Mouse (Mus musculus) forebrain, embryonic 11.5 days (tissue): ENCODE data around the gene Gm11562. TPM values are rescaled to one million over a fixed set of nuclear protein-coding genes. Genes with fewer than 3 reads are reported as not detected.
"Not testable (repeated sequence)": the region's sequence is repeated elsewhere in the genome, so short reads cannot be mapped to it uniquely, and the experiment has no call there.

Source experiments
- ATAC-seq: fragments of 200-750 bp; cut with Nextera tagmentation; replicated peaks from 2 replicates; pipeline ENCODE4 v1.8.0; 2017; ENCODE audit warnings: moderate TSS enrichment; ENCODE audit not compliant: low FRiP score
- DNase-seq: peaks from one replicate; pipeline ENCODE4 v3.0.0-alpha.2; 2017; ENCODE audit warnings: low spot score
- H3K27ac ChIP-seq: fragments of 300-500 bp; sonication (generic); 2 replicates; pipeline ENCODE4 v1.5.1; 2014; ENCODE audit warnings: low read depth, low read length
- H3K27me3 ChIP-seq: fragments of 300-500 bp; sonication (generic); 2 replicates; pipeline ENCODE4 v1.6.1; 2014; ENCODE audit warnings: mild to moderate bottlenecking, low read length, mixed read lengths; ENCODE audit not compliant: control insufficient read depth, insufficient read depth
- H3K36me3 ChIP-seq: fragments of 300-500 bp; sonication (generic); 2 replicates; pipeline ENCODE4 v1.6.1; 2014; ENCODE audit warnings: mild to moderate bottlenecking, low read length, moderate library complexity, mixed read lengths; ENCODE audit not compliant: control insufficient read depth, insufficient read depth
- H3K4me1 ChIP-seq: fragments of 300-500 bp; sonication (generic); replicated peaks from 2 replicates; pipeline ENCODE4 v1.6.1; 2014; ENCODE audit warnings: low read length, mixed read lengths; ENCODE audit not compliant: control insufficient read depth, insufficient read depth
- H3K4me2 ChIP-seq: fragments of 300-500 bp; sonication (generic); 2 replicates; pipeline ENCODE4 v1.6.1; 2014; ENCODE audit warnings: low read depth, mild to moderate bottlenecking, low read length, moderate library complexity, mixed read lengths; ENCODE audit not compliant: severe bottlenecking
- H3K4me3 ChIP-seq: fragments of 300-500 bp; sonication (generic); 2 replicates; pipeline ENCODE4 v1.5.1; 2014; ENCODE audit warnings: low read depth, low read length
- H3K9ac ChIP-seq: fragments of 300-500 bp; sonication (generic); 2 replicates; pipeline ENCODE4 v1.6.1; 2014; ENCODE audit warnings: low read length
- H3K9me3 ChIP-seq: fragments of 300-500 bp; sonication (generic); 2 replicates; pipeline ENCODE4 v1.6.1; 2016; ENCODE audit warnings: low read length, mixed read lengths; ENCODE audit not compliant: control insufficient read depth
- WGBS: fragments of 180-500 bp; shearing (Covaris S2); extraction: QIAGEN DNeasy Blood & Tissue Kit; methylation state at CpG from one replicate; pipeline ENCODE4 v1.1.7; 2014; 5-methylcytosine and 5-hydroxymethylcytosine counted together
- polyA plus RNA-seq: library from polyadenylated mRNA; unstranded; fragments of >200 nt; fragmentation: Nextera tagmentation; extraction: Ambion mirVana; gene quantifications from 2 replicates; pipeline ENCODE4 v1.2.1, GENCODE M21; 2014

Gene Gm11562
- polyA plus RNA-seq = not detected in 2 replicates

DNA sequence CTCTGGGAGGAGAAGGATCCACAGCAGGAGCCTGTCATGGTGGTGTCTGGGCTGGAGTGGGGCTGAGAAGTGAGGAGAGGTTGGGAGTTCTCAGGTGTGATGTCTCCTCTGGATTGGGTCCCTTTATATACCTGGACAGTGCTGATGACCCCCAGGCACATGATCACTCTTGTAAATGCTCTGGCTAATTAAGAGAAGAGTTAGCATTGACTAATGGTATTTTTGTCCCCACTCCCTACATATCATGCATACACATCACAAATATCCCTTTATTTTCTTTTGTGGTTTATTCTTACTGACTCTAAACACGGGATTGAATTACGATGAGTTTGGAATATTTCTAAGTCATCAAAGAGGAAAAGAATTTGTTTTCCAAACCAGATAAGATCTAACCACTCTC, at the start of gene Gm11562:
TSS of gene Gm11562 (minus strand) at position 101 of the 400 bp plus-strand sequence.
- Histone ChIP-seq H3K36me3 (no peaks in the 10 kb centered on the region), H3K4me1 (no peaks in the 10 kb centered on the region), H3K9me3 (no peaks in the 10 kb centered on the region), H3K4me3 (no peak within 1 kb of the TSS), H3K4me2 (no peak within 1 kb of the TSS), H3K27me3 (no peaks in the 10 kb centered on the region), H3K27ac (no peak within 1 kb of the TSS), H3K9ac (no peak within 1 kb of the TSS)
- DNase-seq (no peak), ATAC-seq (no peak)
- WGBS = 89% methylated on average over 2 of the region's 2 CpGs

DNA sequence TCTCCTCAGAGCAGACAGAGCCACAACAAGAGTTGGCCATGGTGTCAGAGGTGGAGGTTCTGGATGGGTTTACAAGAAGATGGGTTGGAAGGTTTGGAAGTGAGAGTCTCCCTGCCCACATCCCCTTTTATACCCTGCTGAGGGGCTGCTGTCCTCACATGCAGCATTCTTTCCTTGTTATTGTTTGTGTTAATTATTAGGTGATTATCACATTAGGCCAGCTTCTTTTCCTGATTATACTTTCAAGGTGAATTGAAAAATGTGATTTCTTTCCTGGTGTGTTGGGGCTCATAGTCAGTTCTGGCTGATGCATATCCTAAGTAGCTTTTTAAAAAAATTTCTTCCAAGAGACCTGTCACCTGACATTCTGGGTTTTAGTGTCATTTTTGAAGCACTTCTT, 45.6 kb upstream of the Gm11562 start, which contains the start of gene Krtap4-6:
TSS of gene Krtap4-6 (minus strand) at position 101 of the 400 bp plus-strand sequence.
- no peak for ATAC-seq
- Histone ChIP-seq H3K9ac (no peak within 1 kb of the TSS), H3K9me3 (no peaks in the 10 kb centered on the region), H3K27ac (no peak within 1 kb of the TSS), H3K4me3 (no peak within 1 kb of the TSS), H3K36me3 (no peaks in the 10 kb centered on the region), H3K27me3 (no peaks in the 10 kb centered on the region), H3K4me2 (no peak within 1 kb of the TSS), H3K4me1 (no peaks in the 10 kb centered on the region)
- DNase-seq = no peak

DNA sequence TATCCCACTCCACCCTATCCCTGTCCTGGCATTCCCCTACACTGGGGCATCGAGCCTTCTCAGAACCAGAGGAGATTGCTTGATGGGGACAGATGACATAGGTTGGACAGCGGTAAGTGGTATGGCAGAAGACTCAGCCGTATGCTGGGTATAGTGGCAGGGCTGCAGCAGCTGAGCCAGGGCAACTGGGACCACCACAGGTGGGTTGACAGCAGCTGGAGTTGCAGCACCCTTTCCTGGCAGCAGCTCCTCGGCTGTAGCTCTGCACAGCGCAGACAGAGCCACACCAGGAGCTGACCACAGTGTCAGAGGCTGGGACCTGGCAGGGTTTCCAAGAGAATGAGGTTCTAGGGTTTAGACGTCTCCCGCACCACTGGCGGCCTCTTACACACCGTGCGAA, 42.6 kb upstream of the Gm11562 start:
- H3K4me2 ChIP-seq = no peak overlapping the region
- no peak overlapping the region for H3K9ac ChIP-seq
- H3K27me3 ChIP-seq = no peaks in the 10 kb centered on the region
- 89% methylated on average over 10 of the region's 10 CpGs for WGBS
- no peaks in the 10 kb centered on the region for H3K9me3 ChIP-seq
- H3K4me3 ChIP-seq = no peak overlapping the region
- no peaks in the 10 kb centered on the region for H3K4me1 ChIP-seq
- H3K27ac ChIP-seq = no peak overlapping the region
- ATAC-seq = no peak
- no peak for DNase-seq
- H3K36me3 ChIP-seq = no peaks in the 10 kb centered on the region

DNA sequence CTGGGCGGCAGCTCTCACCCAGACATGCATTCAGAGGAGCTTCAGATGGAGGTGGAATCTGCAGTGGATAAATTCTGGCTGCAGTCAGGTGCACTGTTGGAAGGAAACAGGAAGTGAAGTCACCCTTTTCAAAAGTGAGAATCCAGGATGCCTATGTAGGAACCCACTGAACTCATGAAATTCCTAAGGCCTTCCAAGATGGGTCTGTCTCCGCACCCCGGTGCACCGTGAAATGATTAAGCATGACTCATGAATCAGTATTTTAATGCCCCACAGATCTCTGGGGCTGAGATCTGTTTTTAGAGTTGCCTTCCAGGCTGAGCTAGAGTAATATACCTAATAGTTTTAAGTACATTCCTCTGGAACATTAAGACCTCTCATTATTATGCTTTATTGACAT, 39.0 kb upstream of the Gm11562 start:
- H3K4me1 ChIP-seq = no peaks in the 10 kb centered on the region
- 95% methylated on average over 4 of the region's 4 CpGs for WGBS
- no peak overlapping the region for H3K4me2 ChIP-seq
- no peaks in the 10 kb centered on the region for H3K9me3 ChIP-seq
- no peaks in the 10 kb centered on the region for H3K27me3 ChIP-seq
- no peaks in the 10 kb centered on the region for H3K36me3 ChIP-seq
- DNase-seq (no peak), ATAC-seq (no peak)
- H3K9ac ChIP-seq = no peak overlapping the region
- H3K27ac ChIP-seq = no peak overlapping the region
- H3K4me3 ChIP-seq = no peak overlapping the region

DNA sequence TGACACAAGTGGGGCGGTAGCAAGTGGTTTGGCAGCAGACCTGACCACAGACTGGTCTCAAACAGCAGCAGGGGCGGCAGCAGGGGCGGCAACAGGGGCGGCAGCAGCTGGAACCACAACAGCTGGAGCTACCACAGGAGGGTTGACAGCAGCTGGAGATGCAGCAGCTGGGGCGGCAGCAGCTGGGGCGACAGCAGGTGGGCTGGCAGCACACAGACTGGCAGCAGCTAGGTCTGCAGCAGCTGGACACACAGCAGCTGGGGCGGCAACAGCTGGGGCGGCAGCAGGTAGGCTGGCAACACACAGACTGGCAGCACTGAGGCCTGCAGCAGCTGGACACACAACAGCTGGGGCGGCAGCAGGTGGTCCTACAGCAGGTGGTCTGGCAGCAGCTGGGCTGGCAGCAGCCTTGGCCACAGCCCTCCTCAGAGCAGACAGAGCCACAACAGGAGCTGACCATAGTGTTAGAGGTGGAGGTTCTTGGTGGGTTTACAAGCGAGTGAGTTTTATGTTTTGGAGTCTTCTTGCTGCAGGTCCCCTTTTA, 38.3 kb upstream of the Gm11562 start, which contains the start of gene Gm11563:
TSS of gene Gm11563 (minus strand) at position 494 of the 544 bp plus-strand sequence.
- H3K27ac ChIP-seq = not testable (repeated sequence)
- WGBS = 78% methylated on average over 10 of the region's 10 CpGs

DNA sequence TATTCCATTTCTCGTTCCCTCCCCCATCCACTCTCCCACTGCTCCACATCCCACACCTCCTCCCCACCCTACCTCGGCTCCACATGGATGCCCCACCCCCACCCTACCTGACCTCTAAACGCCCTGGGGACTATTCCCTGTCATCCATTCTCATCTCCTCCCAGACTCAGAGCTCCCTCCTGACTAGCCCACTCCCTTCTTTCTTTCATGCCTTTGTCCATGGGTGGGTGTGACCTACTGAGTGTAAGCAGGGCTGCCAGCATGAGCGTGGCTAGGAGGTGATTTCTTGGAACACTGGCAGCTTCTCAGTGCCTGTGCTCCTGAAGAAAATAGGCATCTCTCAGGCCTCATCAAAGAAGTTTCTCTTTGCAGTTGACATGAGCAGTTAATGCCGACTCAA, 36.8 kb upstream of the Gm11562 start:
- no peak overlapping the region for H3K27ac ChIP-seq
- H3K36me3 ChIP-seq = no peaks in the 10 kb centered on the region
- no peak for ATAC-seq
- 49% methylated on average over 5 of the region's 5 CpGs for WGBS
- no peak overlapping the region for H3K4me3 ChIP-seq
- no peaks in the 10 kb centered on the region for H3K4me1 ChIP-seq
- no peak overlapping the region for H3K4me2 ChIP-seq
- H3K9ac ChIP-seq = no peak overlapping the region
- no peak for DNase-seq
- H3K9me3 ChIP-seq = no peaks in the 10 kb centered on the region
- H3K27me3 ChIP-seq = no peaks in the 10 kb centered on the region

More for the DNA sequence above, 38.3 kb upstream of the Gm11562 start, which contains the start of gene Gm11563:
- not testable (repeated sequence) for ATAC-seq, H3K9me3 ChIP-seq, H3K27me3 ChIP-seq, DNase-seq, H3K36me3 ChIP-seq, H3K4me2 ChIP-seq, H3K9ac ChIP-seq, H3K4me1 ChIP-seq, H3K4me3 ChIP-seq

DNA sequence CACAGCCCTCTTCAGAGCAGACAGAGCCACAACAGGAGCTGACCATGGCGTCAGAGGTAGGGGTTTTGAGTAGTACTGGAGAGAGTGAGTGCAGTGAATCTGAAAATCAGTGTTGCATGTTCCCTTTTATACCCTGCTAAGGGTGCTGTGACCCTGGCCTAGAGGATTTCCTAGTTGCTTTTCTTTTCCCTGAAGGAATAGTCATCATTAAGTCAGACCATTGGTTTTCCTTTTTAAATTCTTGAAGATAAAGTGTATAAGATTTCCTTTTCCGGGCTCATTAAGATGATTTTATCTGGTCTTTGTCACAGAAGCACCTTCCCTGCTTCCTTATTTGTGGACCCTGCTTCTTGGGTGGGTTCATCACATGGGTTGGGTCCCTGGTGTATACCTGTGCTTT, 29.9 kb upstream of the Gm11562 start, which contains the start of gene Gm11555:
TSS of gene Gm11555 (minus strand) at position 101 of the 400 bp plus-strand sequence.
- Histone ChIP-seq H3K27me3 (no peaks in the 10 kb centered on the region), H3K9ac (no peak within 1 kb of the TSS), H3K36me3 (no peaks in the 10 kb centered on the region), H3K27ac (no peak within 1 kb of the TSS), H3K4me2 (no peak within 1 kb of the TSS), H3K4me3 (no peak within 1 kb of the TSS), H3K4me1 (no peaks in the 10 kb centered on the region), H3K9me3 (no peaks in the 10 kb centered on the region)
- ATAC-seq (no peak), DNase-seq (no peak)
- 84% methylated on average over 2 of the region's 2 CpGs for WGBS

DNA sequence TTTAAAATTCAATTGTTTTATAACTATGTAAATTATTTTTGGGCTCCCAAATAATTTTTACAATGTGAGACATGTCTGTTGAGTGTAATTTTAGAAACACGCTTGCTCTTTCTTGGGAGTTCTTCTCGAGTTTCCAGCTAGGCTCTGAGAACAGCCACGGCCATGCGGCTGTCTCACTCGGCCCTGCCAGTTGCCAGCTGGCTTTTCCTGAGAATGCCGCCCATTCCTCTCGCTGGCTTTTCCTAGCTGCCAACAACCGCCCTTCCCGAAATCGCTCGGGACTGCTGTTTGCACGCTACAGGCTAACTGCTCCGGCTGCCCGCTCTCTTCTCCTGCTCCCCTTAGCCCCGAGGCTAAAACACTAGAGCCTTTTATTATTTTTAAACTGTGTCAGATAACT, 26.2 kb upstream of the Gm11562 start:
- no peak overlapping the region for H3K4me2 ChIP-seq
- no peak overlapping the region for H3K9ac ChIP-seq
- H3K4me3 ChIP-seq = no peak overlapping the region
- no peaks in the 10 kb centered on the region for H3K36me3 ChIP-seq
- no peak for ATAC-seq
- no peaks in the 10 kb centered on the region for H3K4me1 ChIP-seq
- no peaks in the 10 kb centered on the region for H3K9me3 ChIP-seq
- no peak for DNase-seq
- H3K27ac ChIP-seq = no peak overlapping the region
- WGBS = 89% methylated on average over 15 of the region's 15 CpGs
- H3K27me3 ChIP-seq = no peaks in the 10 kb centered on the region

DNA sequence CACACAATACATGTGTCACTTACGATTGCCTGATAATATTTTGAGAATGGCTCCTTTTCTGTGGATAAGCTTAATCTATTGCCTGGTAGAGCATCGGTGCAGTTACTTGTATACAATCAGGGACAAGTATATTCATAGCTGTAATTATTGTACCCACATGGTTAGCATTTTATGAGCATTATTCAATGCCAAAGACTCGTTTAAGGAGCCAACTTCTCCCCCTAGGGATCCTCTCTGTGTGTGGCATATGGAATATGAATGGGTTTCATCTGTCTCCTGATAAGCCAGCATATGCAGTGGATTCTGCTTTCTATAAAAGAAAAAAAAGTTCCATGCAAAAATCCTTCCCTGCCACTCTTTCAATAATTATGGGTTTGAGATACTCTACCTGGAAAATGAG, 24.1 kb upstream of the Gm11562 start:
- 76% methylated on average over 3 of the region's 3 CpGs for WGBS
- DNase-seq (no peak), ATAC-seq (no peak)

More for the DNA sequence above, 24.1 kb upstream of the Gm11562 start:
- Histone ChIP-seq H3K27ac (no peak overlapping the region), H3K36me3 (no peaks in the 10 kb centered on the region), H3K9ac (no peak overlapping the region), H3K4me3 (no peak overlapping the region), H3K4me1 (no peaks in the 10 kb centered on the region), H3K4me2 (no peak overlapping the region), H3K27me3 (no peaks in the 10 kb centered on the region), H3K9me3 (no peaks in the 10 kb centered on the region)
